Mouse (Mus musculus) lung, postnatal 25 days (tissue): ENCODE data around the gene Vps29.
"Not testable (repeated sequence)": the region's sequence is repeated elsewhere in the genome, so short reads cannot be mapped to it uniquely, and the experiment has no call there.

Experiments
- DNase-seq: peaks from one replicate; pipeline ENCODE4 v3.0.0; 2022; ENCODE audit warnings: low spot score

Gene Vps29

GRCm38 (mm10) chr5:122353807-122354491, at the start of gene Vps29, which contains the start of gene Rad9b:
Gene Vps29 (plus strand): TSS chr5:122354369.
Gene Rad9b (minus strand): TSS chr5:122354233.
- peak; percentile 98 for DNase-seq

- no peak for DNase-seq
These were observed 49.6 kb upstream of the Vps29 start for GRCm38 (mm10) chr5:122304541-122304940.

GRCm38 (mm10) chr5:122305472-122305871, 48.7 kb upstream of the Vps29 start:
- DNase-seq, result no peak

- DNase-seq, result no peak
These were observed 47.6 kb upstream of the Vps29 start for GRCm38 (mm10) chr5:122306536-122306935.

GRCm38 (mm10) chr5:122310699-122311098, 43.5 kb upstream of the Vps29 start:
- no peak for DNase-seq

- no peak for DNase-seq
These were observed 42.5 kb upstream of the Vps29 start for GRCm38 (mm10) chr5:122311692-122312091.

GRCm38 (mm10) chr5:122312346-122312745, 41.8 kb upstream of the Vps29 start:
- DNase-seq, result peak; percentile 43

- DNase-seq, result no peak
These were observed 41.1 kb upstream of the Vps29 start for GRCm38 (mm10) chr5:122312942-122313684.

GRCm38 (mm10) chr5:122314966-122315667, 39.1 kb upstream of the Vps29 start:
- peak; percentile 95 for DNase-seq

- DNase-seq, result peak; percentile 31
These were observed 36.7 kb upstream of the Vps29 start for GRCm38 (mm10) chr5:122317329-122318045.

GRCm38 (mm10) chr5:122318100-122318499, 36.1 kb upstream of the Vps29 start:
- DNase-seq, result peak; percentile 73

GRCm38 (mm10) chr5:122318976-122319375, 35.2 kb upstream of the Vps29 start:
- DNase-seq, result not testable (repeated sequence)

- peak; percentile 38 for DNase-seq
These were observed 34.5 kb upstream of the Vps29 start for GRCm38 (mm10) chr5:122319474-122320204.

GRCm38 (mm10) chr5:122320205-122320781, 33.9 kb upstream of the Vps29 start:
- DNase-seq, result peak; percentile 16

GRCm38 (mm10) chr5:122323523-122323922, 30.6 kb upstream of the Vps29 start:
- DNase-seq, result no peak

GRCm38 (mm10) chr5:122324608-122325431, 29.3 kb upstream of the Vps29 start:
- peak; percentile 74 for DNase-seq

GRCm38 (mm10) chr5:122325477-122325876, 28.7 kb upstream of the Vps29 start:
- no peak for DNase-seq

- DNase-seq, result no peak
These were observed 26.9 kb upstream of the Vps29 start for GRCm38 (mm10) chr5:122327283-122327682.

GRCm38 (mm10) chr5:122330269-122330668, 23.9 kb upstream of the Vps29 start:
- DNase-seq, result no peak

GRCm38 (mm10) chr5:122334682-122335081, 19.5 kb upstream of the Vps29 start:
- DNase-seq, result no peak
